Mouse (Mus musculus) lung, embryonic 16.5 days (tissue): ENCODE measurements around the gene Atraid. TPM values are rescaled to one million over a fixed set of nuclear protein-coding genes. Genes with fewer than 3 reads are reported as not detected.
"Not testable (repeated sequence)": the region's sequence is repeated elsewhere in the genome, so short reads cannot be mapped to it uniquely, and the experiment has no call there.

Source experiments
- ATAC-seq: fragments of 200-750 bp; cut with Nextera tagmentation; 2 replicates; pipeline ENCODE4 v1.8.0; 2017; ENCODE audit warnings: low read depth, mild to moderate bottlenecking, moderate library complexity
- H3K27ac ChIP-seq: fragments of 300-500 bp; sonication (generic); 2 replicates; pipeline ENCODE4 v1.5.1; 2014; ENCODE audit warnings: mild to moderate bottlenecking, control low read depth, low read length
- H3K27me3 ChIP-seq: fragments of 300-500 bp; sonication (generic); 2 replicates; pipeline ENCODE4 v1.6.1; 2014; ENCODE audit warnings: low read depth, low read length, mixed read lengths; ENCODE audit not compliant: control insufficient read depth, insufficient read depth
- H3K36me3 ChIP-seq: fragments of 300-500 bp; sonication (generic); 2 replicates; pipeline ENCODE4 v1.6.1; 2014; ENCODE audit warnings: low read length; ENCODE audit not compliant: control insufficient read depth, insufficient read depth
- H3K4me1 ChIP-seq: fragments of 300-500 bp; sonication (generic); replicated peaks from 2 replicates; pipeline ENCODE4 v1.6.1; 2014; ENCODE audit warnings: low read length, mixed read lengths; ENCODE audit not compliant: control insufficient read depth, insufficient read depth
- H3K4me2 ChIP-seq: fragments of 300-500 bp; sonication (generic); 2 replicates; pipeline ENCODE4 v1.6.1; 2014; ENCODE audit warnings: low read depth, low read length, control low read depth
- H3K4me3 ChIP-seq: fragments of 300-500 bp; sonication (generic); 2 replicates; pipeline ENCODE4 v1.5.1; 2014; ENCODE audit warnings: mild to moderate bottlenecking, low read length, control low read depth
- H3K9ac ChIP-seq: fragments of 300-500 bp; sonication (generic); 2 replicates; pipeline ENCODE4 v1.6.1; 2014; ENCODE audit warnings: low read length, control low read depth
- H3K9me3 ChIP-seq: fragments of 300-500 bp; sonication (generic); 2 replicates; pipeline ENCODE4 v1.6.1; 2016; ENCODE audit warnings: low read length; ENCODE audit not compliant: control insufficient read depth
- WGBS: fragments of 180-500 bp; shearing (Covaris S2); extraction: QIAGEN DNeasy Blood & Tissue Kit; methylation state at CpG from one replicate; pipeline ENCODE4 v1.1.7; 2014; 5-methylcytosine and 5-hydroxymethylcytosine counted together
- polyA plus RNA-seq: library from polyadenylated mRNA; unstranded; fragments of >200 nt; fragmentation: Nextera tagmentation; extraction: Ambion mirVana; gene quantifications from 2 replicates; pipeline ENCODE4 v1.2.1, GENCODE M21; 2015

Gene Atraid
- polyA plus RNA-seq, 1 experiment from 2014 or later: 170 TPM

DNA sequence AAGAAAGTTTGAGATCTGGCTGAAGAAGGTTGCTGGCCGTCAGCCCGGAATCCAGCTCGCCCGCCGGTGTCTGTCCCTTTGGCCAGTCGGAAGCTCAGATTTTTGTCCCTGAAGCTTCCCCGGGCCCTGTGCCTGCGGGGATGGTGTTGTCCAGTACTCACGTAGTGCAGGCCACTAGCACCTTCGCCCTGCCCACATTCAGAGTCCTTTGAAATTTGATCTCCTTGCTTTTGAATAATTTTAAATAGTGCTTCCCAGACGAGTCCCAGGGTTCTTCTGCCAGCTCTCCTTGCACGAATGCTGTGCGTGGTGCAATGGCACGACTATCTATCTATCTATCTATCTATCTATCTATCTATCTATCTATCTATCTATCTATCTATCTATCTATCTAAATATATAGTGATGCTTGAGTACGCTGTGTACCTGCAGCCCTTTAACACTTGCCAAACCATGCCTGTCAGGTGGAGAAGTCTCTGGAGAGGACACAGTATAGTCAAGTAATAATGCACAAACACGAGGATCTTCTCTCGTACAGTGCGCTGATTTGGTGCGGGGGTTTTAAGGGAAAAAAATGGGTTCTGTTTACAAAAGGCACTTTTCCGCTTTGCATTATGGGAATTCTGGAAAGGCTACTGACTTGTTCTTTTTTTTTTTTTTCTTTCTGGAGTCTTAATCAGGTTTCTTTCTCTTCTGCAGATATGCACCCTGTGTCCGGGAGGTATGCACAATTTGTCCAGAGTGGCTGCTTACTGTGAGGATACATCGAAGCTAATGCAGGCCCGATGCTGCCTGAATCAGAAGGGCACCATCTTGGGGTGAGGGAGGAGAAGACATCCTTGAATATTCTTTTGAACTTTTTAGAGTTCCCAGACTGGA is 890 bp downstream of the Atraid start, which contains the start of gene Slc5a6:
TSS of gene Slc5a6 (minus strand) at position 162 of the 879 bp plus-strand sequence.
- Histone ChIP-seq H3K4me2 (peak within 1 kb of the TSS; percentile 88), H3K4me1 (peaks cover 12% of the 10 kb centered on the region; the same call in 1 of the 2 replicates), H3K9ac (peak within 1 kb of the TSS; percentile 96), H3K9me3 (no peaks in the 10 kb centered on the region), H3K36me3 (peaks cover 7% of the 10 kb centered on the region), H3K27ac (peak within 1 kb of the TSS; percentile 99), H3K4me3 (peak within 1 kb of the TSS; percentile 86), H3K27me3 (no peaks in the 10 kb centered on the region)
- WGBS: under 1% methylated on average over 23 of the region's 23 CpGs
- peak; percentile 48 for ATAC-seq

- Histone ChIP-seq H3K4me2 (no peak overlapping the region), H3K36me3 (peaks cover 7% of the 10 kb centered on the region), H3K9me3 (no peaks in the 10 kb centered on the region), H3K27ac (no peak overlapping the region), H3K4me1 (peaks cover 13% of the 10 kb centered on the region), H3K4me3 (no peak overlapping the region), H3K27me3 (no peaks in the 10 kb centered on the region), H3K9ac (no peak overlapping the region)
- ATAC-seq: no peak
These were observed 2.3 kb downstream of the Atraid start for GRCm38 (mm10) chr5:31050427-31050826.

DNA sequence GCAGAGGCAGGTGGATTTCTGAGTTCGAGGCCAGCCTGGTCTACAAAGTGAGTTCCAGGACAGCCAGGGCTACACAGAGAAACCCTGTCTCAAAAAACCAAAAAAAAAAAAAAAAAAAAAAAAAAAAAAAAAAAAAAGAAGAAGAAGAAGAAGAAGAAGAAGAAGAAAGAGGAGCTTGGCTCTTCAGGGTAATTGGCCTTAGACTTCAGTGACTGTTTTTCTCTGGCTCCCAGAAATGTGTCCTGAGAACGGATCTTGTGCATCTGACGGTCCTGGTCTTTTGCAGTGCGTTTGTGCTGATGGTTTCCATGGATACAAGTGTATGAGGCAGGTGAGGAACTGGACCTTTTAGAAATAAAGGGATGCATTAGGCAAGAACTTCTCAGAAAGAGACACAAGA is 5.6 kb downstream of the Atraid start:
- Histone ChIP-seq H3K9ac (peak overlapping the region; percentile 83), H3K4me3 (peak overlapping the region; percentile 75), H3K27ac (peak overlapping the region; percentile 34; the same call in 1 of the 2 replicates), H3K4me1 (peaks cover 13% of the 10 kb centered on the region), H3K4me2 (peak overlapping the region; percentile 98)
- not testable (repeated sequence) for ATAC-seq, H3K27me3 ChIP-seq, H3K36me3 ChIP-seq, H3K9me3 ChIP-seq
- 48% methylated on average over 4 of the region's 4 CpGs for WGBS

DNA sequence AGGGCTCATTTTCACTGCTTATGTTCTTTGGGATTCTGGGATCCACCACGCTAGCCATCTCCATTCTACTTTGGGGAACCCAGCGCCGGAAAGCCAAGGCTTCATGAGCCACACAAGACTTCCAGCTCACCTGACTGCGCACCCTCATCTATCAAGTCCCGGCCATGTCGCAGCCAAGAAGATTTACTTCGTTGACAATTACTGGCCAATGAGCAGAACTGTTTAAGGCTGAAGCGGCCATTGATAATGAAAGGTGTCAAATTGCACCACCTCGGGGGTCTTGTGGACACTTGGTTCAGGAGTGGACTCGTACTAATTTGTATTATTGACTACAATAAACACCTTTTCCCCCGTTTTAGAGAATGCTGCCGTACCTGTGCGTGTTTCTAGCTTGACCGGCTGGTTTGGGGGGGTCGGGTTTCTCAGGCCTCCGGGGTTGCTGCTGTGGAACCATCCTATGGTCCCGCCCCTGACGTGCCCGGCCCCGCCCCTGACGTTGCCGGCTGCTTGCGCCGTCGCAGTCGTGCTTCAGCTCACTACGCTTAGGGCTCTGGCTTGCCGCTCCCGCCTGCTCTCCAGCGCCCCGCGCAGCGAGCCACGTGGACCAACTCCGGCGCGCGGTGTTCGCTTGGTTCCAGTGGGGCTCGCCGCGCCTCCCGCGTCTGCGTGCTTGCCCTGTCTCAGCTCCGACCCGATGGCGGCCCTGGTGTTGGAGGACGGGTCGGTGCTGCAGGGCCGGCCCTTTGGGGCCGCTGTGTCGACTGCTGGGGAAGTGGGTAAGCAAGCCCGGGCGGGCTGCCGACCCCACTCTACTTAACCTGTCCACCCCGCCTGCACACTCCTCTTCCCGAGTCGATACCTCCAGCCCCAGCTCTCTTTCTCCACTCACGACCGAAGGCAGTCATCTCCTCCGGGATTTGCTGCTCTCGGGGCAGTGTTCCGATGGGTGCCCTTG is 6.4 kb downstream of the Atraid start, which contains the start of gene Cad:
TSS of gene Cad (plus strand) at position 520 of the 955 bp plus-strand sequence.
- no peaks in the 10 kb centered on the region for H3K27me3 ChIP-seq
- WGBS: under 1% methylated on average over 64 of the region's 64 CpGs
- peak; percentile 99 for ATAC-seq
- peak within 1 kb of the TSS; percentile 75 for H3K4me3 ChIP-seq
- H3K9ac ChIP-seq: peak within 1 kb of the TSS; percentile 83
- H3K4me1 ChIP-seq: peaks cover 13% of the 10 kb centered on the region
- H3K9me3 ChIP-seq: no peaks in the 10 kb centered on the region
- peak within 1 kb of the TSS; percentile 98 for H3K4me2 ChIP-seq
- peak within 1 kb of the TSS; percentile 64 for H3K27ac ChIP-seq
- peaks cover 7% of the 10 kb centered on the region for H3K36me3 ChIP-seq

DNA sequence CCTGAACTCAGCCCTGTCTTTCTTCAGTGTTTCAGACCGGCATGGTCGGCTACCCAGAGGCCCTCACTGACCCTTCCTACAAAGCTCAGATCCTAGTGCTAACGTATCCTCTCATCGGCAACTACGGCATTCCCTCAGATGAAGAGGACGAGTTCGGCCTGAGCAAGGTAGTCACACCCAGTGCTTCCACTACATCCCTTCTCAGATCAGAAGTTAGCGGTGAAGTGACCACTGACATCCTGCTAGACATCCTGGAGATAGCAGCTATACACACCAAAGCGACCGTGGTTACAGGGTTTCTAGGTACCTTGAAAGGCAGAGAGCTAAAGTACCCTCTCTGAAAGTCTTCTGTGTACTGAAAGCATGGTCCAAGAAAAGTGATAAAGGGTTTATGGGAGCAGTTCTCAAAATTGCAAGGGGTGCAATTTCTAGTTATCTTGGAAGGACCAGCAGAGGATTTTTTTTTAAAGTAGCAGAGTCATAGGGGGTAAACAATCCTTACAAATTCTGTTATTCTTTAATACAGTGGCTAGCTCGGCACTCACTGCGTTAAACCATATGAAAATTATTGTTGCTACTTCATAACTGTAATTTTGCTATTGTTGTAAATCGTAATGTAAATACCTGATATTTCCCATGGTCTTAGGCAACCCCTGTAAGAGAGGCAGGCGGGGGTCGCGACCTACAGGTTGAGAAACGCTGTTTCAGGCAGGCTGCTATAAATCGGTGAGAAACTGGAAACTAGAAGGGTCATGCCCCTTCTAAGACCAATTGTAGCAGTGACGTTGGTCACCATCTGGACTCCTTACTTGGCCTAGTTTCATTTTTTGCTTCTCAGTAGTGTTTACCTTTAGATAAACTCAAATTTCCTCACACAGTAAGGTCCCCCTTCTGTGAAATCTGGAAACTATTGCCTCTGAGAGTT is 7.4 kb downstream of the Atraid start:
- 14% methylated on average over 19 of the region's 19 CpGs for WGBS
- ATAC-seq: peak; percentile 40; the same call in 1 of the 2 replicates
- Histone ChIP-seq H3K36me3 (peaks cover 14% of the 10 kb centered on the region), H3K4me1 (peaks cover 11% of the 10 kb centered on the region), H3K9ac (peak overlapping the region; percentile 83), H3K4me2 (peak overlapping the region; percentile 98), H3K27ac (peak overlapping the region; percentile 64), H3K9me3 (no peaks in the 10 kb centered on the region), H3K4me3 (peak overlapping the region; percentile 75), H3K27me3 (no peaks in the 10 kb centered on the region)

- 90% methylated on average over 3 of the region's 3 CpGs for WGBS
- peaks cover 51% of the 10 kb centered on the region for H3K36me3 ChIP-seq
These were observed 21.7 kb downstream of the Atraid start for GRCm38 (mm10) chr5:31069810-31070209.

GRCm38 (mm10) chr5:31071059-31071458 is 22.9 kb downstream of the Atraid start:
- WGBS: 83% methylated on average over 2 of the region's 2 CpGs
- Histone ChIP-seq H3K4me3 (no peak overlapping the region), H3K27me3 (no peaks in the 10 kb centered on the region), H3K9ac (no peak overlapping the region), H3K4me1 (no peaks in the 10 kb centered on the region), H3K4me2 (no peak overlapping the region), H3K36me3 (peaks cover 56% of the 10 kb centered on the region), H3K9me3 (no peaks in the 10 kb centered on the region), H3K27ac (no peak overlapping the region)
- no peak for ATAC-seq

More at GRCm38 (mm10) chr5:31069810-31070209, 21.7 kb downstream of the Atraid start:
- H3K4me2 ChIP-seq: no peak overlapping the region
- no peaks in the 10 kb centered on the region for H3K27me3 ChIP-seq
- H3K9ac ChIP-seq: no peak overlapping the region
- H3K4me1 ChIP-seq: no peaks in the 10 kb centered on the region
- no peak overlapping the region for H3K27ac ChIP-seq
- no peak for ATAC-seq
- no peaks in the 10 kb centered on the region for H3K9me3 ChIP-seq
- no peak overlapping the region for H3K4me3 ChIP-seq

GRCm38 (mm10) chr5:31071821-31072220 is 23.7 kb downstream of the Atraid start:
- Histone ChIP-seq H3K4me1 (no peaks in the 10 kb centered on the region), H3K9ac (no peak overlapping the region), H3K27me3 (no peaks in the 10 kb centered on the region), H3K9me3 (no peaks in the 10 kb centered on the region), H3K36me3 (peaks cover 53% of the 10 kb centered on the region), H3K4me3 (no peak overlapping the region), H3K4me2 (no peak overlapping the region), H3K27ac (no peak overlapping the region)
- ATAC-seq: no peak
- WGBS: 93% methylated on average over 11 of the region's 11 CpGs
